Mouse (Mus musculus) spleen, adult 10 weeks (tissue): ENCODE data around the gene Cyp2a12. TPM values are rescaled to one million over a fixed set of nuclear protein-coding genes. Genes with fewer than 3 reads are reported as not detected.

Source experiments
- polyA plus RNA-seq: library from polyadenylated mRNA; stranded (reverse); fragments of 350-450 nt; fragmentation: Illumina TruSeq; extraction: RNeasy Lipid Tissue Mini Kit (QIAGEN cat#74804); gene quantifications from one replicate; pipeline ENCODE4 v1.2.3, GENCODE M21; 2015; ENCODE audit warnings: low replicate concordance; ENCODE audit not compliant: insufficient read depth

Gene Cyp2a12
- polyA plus RNA-seq = not detected

GRCm38 (mm10) chr7:27028789-27029188, at the start of gene Cyp2a12:
Cyp2a12 (plus strand) TSS chr7:27029081.

Other genes with a start within 250 kb of the Cyp2a12 start
- gene Cyp2g1, start 220.2 kb upstream of the Cyp2a12 start, polyA plus RNA-seq = not detected
- not detected for gene Cyp2a5, start 193.8 kb upstream of the Cyp2a12 start, polyA plus RNA-seq
- not detected for gene Cyp2a22, start 89.7 kb upstream of the Cyp2a12 start, polyA plus RNA-seq
- gene Cyp2f2, start 90.8 kb downstream of the Cyp2a12 start, polyA plus RNA-seq = not detected
- gene Cyp2t4, start 124.6 kb downstream of the Cyp2a12 start, polyA plus RNA-seq = not detected
- 32.2 TPM for gene Egln2, start 137.7 kb downstream of the Cyp2a12 start, polyA plus RNA-seq
- gene Rab4b, start 149.8 kb downstream of the Cyp2a12 start, polyA plus RNA-seq = 46.8 TPM
- gene Gm21983, start 152.0 kb downstream of the Cyp2a12 start, polyA plus RNA-seq = not detected
- gene Mia, start 152.1 kb downstream of the Cyp2a12 start, polyA plus RNA-seq = not detected
- gene BC024978, start 166.7 kb downstream of the Cyp2a12 start, polyA plus RNA-seq = 8.4 TPM
- gene Snrpa, start 167.2 kb downstream of the Cyp2a12 start, polyA plus RNA-seq = 50.0 TPM
- 4.7 TPM for gene Itpkc, start 199.6 kb downstream of the Cyp2a12 start, polyA plus RNA-seq
- gene Coq8b, start 203.9 kb downstream of the Cyp2a12 start, polyA plus RNA-seq = 7.5 TPM
- gene Numbl, start 229.4 kb downstream of the Cyp2a12 start, polyA plus RNA-seq = 0.77 TPM